Mouse (Mus musculus): Measurements from ENCODE around the gene D1Pas1.

- TF ChIP-seq CTCF (IDR thresholded peaks at IDR 0.05; ENCODE audit: low read depth, low read length) = no peak
- TF ChIP-seq EP300 (IDR thresholded peaks at IDR 0.05; ENCODE audit: insufficient read depth, low read depth, low read length) = no peak
Measured at GRCm38 (mm10) chr1:187020011-187020410, 52.8 kb downstream of the D1Pas1 start.

Measured in ES-Bruce4 (cell line).